Mouse (Mus musculus) liver, postnatal 0 days (tissue): ENCODE measurements around the gene Btbd6.

ENCODE experiments used
- CTCF ChIP-seq: sonication (generic); IDR thresholded peaks from 2 replicates; pipeline ENCODE4 v1.5.1; 2016; ENCODE audit warnings: antibody characterized with exemption, low read depth
- EP300 ChIP-seq: IDR thresholded peaks from 2 replicates; pipeline ENCODE4 v1.6.1; 2016; ENCODE audit warnings: antibody characterized with exemption, low read depth, mild to moderate bottlenecking

GRCm38 (mm10) chr12:112932647-112933046 is 43.6 kb upstream of the Btbd6 start:
- TF ChIP-seq CTCF (no peak), EP300 (no peak)
